Mouse (Mus musculus) ES-E14 (cell line): ENCODE measurements around the gene Cib2. TPM values are rescaled to one million over a fixed set of nuclear protein-coding genes. Genes with fewer than 3 reads are reported as not detected.
"Not testable (repeated sequence)": the region's sequence is repeated elsewhere in the genome, so short reads cannot be mapped to it uniquely, and the experiment has no call there.

Experiments
- DNase-seq: peaks from one replicate; pipeline ENCODE4 v3.0.0-alpha.2; 2013; ENCODE audit warnings: low read depth, low spot score
- H3K27ac ChIP-seq: 2 replicates; pipeline ENCODE4 v1.5.1; 2012; ENCODE audit warnings: low read depth, mild to moderate bottlenecking, low read length, moderate library complexity, mixed read lengths; ENCODE audit not compliant: poor library complexity, insufficient read depth, severe bottlenecking
- H3K36me3 ChIP-seq: 2 replicates; pipeline ENCODE4 v1.6.1; 2012; ENCODE audit warnings: mild to moderate bottlenecking, low read length, moderate library complexity, mixed read lengths; ENCODE audit not compliant: control insufficient read depth, poor library complexity, insufficient read depth, severe bottlenecking
- H3K4me1 ChIP-seq, 2 experiments: fragments of 150-350 bp in 1 of 2; sonication (generic) in 1 of 2; 2 replicates each; pipeline ENCODE4 v1.6.1; 2012; ENCODE audit warnings: low read length in 2 of 2, mild to moderate bottlenecking in 1 of 2, mixed read lengths in 1 of 2; ENCODE audit not compliant: control insufficient read depth in 2 of 2, insufficient read depth in 2 of 2, poor library complexity in 1 of 2
- H3K4me3 ChIP-seq, 2 experiments: fragments of 150-350 bp in 1 of 2; sonication (generic) in 1 of 2; 2 replicates each; pipeline ENCODE4 v1.5.1; 2012; ENCODE audit warnings: low read length in 2 of 2, low read depth in 1 of 2, mild to moderate bottlenecking in 1 of 2, mixed read lengths in 1 of 2; ENCODE audit not compliant: insufficient read depth in 1 of 2, poor library complexity in 1 of 2, severe bottlenecking in 1 of 2
- H3K9ac ChIP-seq: 2 replicates; pipeline ENCODE4 v1.6.1; 2012; ENCODE audit warnings: low read depth, mild to moderate bottlenecking, low read length, mixed read lengths; ENCODE audit not compliant: poor library complexity, insufficient read depth, severe bottlenecking
- H3K9me3 ChIP-seq: fragments of 150-350 bp; sonication (generic); 2 replicates; pipeline ENCODE4 v1.6.1; 2012; ENCODE audit warnings: low read depth, mild to moderate bottlenecking, low read length; ENCODE audit not compliant: control insufficient read depth, insufficient read depth
- CHD2 ChIP-seq: IDR thresholded peaks from 2 replicates; pipeline ENCODE4 v1.6.1; 2014; ENCODE audit warnings: mild to moderate bottlenecking, low read depth, low read length, inconsistent platforms
- HCFC1 ChIP-seq: IDR thresholded peaks from 2 replicates; pipeline ENCODE4 v1.6.1; 2012; ENCODE audit warnings: low read length, inconsistent platforms, borderline replicate concordance; ENCODE audit not compliant: insufficient read depth
- MAFK ChIP-seq: IDR thresholded peaks from 2 replicates; pipeline ENCODE4 v1.6.1; 2014; ENCODE audit warnings: mild to moderate bottlenecking, low read depth, low read length, inconsistent platforms; ENCODE audit not compliant: insufficient read depth
- ZC3H11A ChIP-seq: IDR thresholded peaks from 2 replicates; pipeline ENCODE4 v1.6.1; 2012; ENCODE audit warnings: low read depth, mild to moderate bottlenecking, inconsistent platforms, low read length, borderline replicate concordance
- ZNF384 ChIP-seq: IDR thresholded peaks from 2 replicates; pipeline ENCODE4 v1.6.1; 2012; ENCODE audit warnings: low read depth, low read length, inconsistent platforms
- in situ Hi-C, 2 experiments: fragments of 600-800 bp; cut with MboI; formaldehyde crosslinking; loops; one replicate each; pipeline ENCODE4 v1.15.1; 2025; ENCODE audit warnings: low sequenced_read_pairs in 2 of 2, inconsistent platforms in 1 of 2; ENCODE audit not compliant: unreplicated experiment in 2 of 2
- total RNA-seq: library from RNA; depleted of rRNA; stranded (reverse); fragments of 300-350 nt; gene quantifications from 2 replicates; pipeline ENCODE4 v1.2.3, GENCODE M21; 2012

Cib2 gene
- total RNA-seq, 1 experiment = 1.4 TPM

DNA sequence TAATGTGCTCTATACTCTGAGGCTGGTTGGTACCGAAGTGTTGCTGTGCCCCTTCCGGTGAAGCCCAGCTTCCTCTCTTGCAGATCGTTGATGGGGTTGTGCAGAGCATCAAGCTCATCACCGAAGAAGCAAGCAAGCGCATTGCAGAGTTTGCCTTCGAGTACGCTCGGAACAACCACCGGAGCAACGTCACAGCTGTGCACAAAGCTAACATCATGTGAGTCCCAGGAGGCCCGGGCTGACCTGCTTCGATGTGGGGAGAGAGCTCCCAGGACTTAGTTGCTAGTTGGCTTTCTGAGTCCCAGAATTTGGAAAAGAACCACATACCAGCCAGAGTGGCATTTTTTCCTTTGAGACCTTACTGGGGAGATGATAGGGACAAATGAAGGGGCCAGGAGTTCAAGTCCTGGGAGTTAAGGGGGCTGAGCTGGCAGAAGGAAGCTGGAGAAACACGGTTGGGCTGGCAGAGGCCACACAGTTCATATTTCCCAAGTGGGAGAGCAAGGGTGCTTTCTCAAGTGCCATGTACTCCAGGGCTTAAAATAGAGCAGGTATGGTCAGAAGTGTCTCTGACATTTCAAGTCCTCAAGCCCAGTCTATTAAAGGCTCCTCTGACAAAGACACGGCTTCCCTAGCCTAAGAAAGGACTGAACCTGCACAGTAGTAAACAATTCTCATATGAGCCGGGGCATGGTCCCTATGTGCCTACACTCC is 36.9 kb upstream of the Cib2 start:
- DNase-seq = no peak

DNA sequence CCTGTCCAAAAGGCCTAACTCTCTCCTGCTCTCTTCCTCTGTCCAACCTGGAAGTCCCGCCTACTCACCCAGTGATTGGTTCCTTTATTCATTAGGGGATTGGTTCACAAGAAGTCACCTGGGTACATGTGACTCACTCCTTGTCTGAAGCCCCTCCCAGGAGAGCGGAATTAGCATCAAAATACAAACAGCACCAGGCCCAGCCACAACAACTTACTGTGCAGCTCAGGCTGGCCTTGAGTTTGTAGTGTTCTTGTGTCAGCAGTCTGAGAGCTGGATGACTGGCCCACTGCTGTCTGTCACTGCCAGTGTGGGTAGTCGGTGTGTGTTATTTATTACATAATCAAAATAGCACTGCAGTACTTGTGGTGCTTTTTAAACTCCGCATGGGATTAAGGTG is 33.6 kb upstream of the Cib2 start:
- peaks cover 42% of the 10 kb centered on the region for H3K36me3 ChIP-seq

More for the DNA sequence above, 36.9 kb upstream of the Cib2 start:
- in situ Hi-C loops = no loop called here
- H3K4me3 ChIP-seq = no peak overlapping the region
- TF ChIP-seq MAFK = no peak
- no peak for TF ChIP-seq ZC3H11A
- TF ChIP-seq ZNF384 = no peak
- TF ChIP-seq HCFC1 = no peak
- TF ChIP-seq CHD2 = no peak
- H3K4me1 ChIP-seq = peaks cover 3 to 4% of the 10 kb centered on the region in 2 experiments; a peak in 2 of 4 replicates
- H3K9ac ChIP-seq = no peak overlapping the region
- H3K9me3 ChIP-seq = no peaks in the 10 kb centered on the region
- H3K27ac ChIP-seq = no peak overlapping the region
- peaks cover 61% of the 10 kb centered on the region for H3K36me3 ChIP-seq

DNA sequence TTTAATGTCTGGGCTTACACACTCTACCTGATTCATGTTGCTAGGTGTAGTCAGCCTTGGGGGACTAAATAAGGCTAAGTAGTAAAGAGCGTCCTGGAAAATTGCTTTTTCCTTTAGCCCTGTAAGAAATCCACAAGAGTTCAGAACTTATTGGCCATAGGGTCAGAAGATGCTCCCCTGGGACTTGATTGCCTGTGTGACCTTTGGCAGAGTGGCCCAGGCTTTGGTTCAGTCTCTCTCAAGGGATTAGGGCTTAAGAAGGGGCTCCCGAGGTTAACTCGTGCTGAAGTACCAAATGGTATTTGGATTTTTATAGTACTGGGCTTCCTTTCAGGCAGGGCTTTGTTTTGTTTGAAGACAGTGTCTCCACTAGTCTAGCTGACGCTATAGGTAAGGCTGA is 27.8 kb upstream of the Cib2 start:
- H3K9me3 ChIP-seq = no peaks in the 10 kb centered on the region
- no peak overlapping the region for H3K4me3 ChIP-seq
- H3K4me1 ChIP-seq = 0 out of 4 replicates have a peak, but pooled peaks cover 4 to 5% of the 10 kb centered on the region in 2 experiments
- TF ChIP-seq HCFC1 = no peak
- TF ChIP-seq ZNF384 = no peak
- no peak for TF ChIP-seq MAFK
- no peak for TF ChIP-seq CHD2
- no peak for TF ChIP-seq ZC3H11A
- DNase-seq = no peak
- no peak overlapping the region for H3K9ac ChIP-seq
- in situ Hi-C loops = no loop called here
- H3K27ac ChIP-seq = no peak overlapping the region
- peaks cover 11% of the 10 kb centered on the region; the same call in 1 of the 2 replicates for H3K36me3 ChIP-seq

More for the DNA sequence above, 33.6 kb upstream of the Cib2 start:
- Histone ChIP-seq H3K4me3 (peak overlapping the region in 1 of 2 experiments; percentile 62; a peak in 2 of 4 replicates), H3K27ac (peak overlapping the region; percentile 51; the same call in 1 of the 2 replicates)
- H3K9me3 ChIP-seq, in situ Hi-C loops, H3K4me1 ChIP-seq, H3K9ac ChIP-seq: not testable (repeated sequence)
- peak; percentile 59 for DNase-seq

DNA sequence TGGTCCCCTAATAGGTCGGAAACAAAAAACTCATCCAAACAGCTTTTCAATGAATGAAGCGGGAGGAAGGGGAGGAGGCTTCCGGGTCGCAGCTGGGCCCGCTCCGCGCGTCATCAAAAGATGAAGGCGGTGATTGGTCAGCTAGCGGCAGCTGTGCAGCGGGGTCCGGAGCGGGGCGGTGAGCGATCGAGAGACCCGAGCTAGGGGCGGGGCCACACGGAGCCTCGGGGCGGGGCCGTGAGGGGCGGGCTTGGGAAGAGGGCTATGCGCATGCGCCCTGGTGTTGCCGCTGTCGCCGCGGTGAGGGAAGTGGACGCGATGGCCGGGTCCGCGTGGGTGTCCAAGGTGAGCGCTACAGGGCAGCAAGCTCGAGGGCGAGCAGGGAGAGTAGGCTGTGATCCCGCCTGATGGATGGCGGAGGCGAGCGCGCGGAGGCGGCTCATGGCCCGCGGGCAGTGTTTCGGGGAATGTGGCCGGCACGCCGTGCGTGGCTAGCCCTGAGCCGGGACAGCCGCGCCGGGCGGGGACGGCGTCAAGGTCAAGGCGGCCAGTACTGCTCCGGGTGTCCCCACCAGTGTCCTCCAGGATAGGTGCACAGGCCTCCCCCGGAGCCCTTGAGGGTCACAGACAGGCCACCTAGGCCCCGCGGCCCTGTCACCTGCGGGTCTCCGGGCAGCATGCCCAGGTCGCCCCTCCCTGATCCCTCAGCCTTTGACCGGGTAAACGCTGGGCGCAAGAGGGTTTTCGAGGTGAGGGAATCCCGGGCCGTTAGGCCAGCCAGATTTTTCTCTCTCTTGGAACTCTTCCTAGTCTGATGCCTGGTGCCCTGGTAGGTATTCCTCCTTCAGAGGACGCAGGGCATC is 26.4 kb upstream of the Cib2 start, which contains the start of gene Idh3a:
Idh3a (plus strand) TSS at position 136 of the 863 bp plus-strand sequence.
- H3K9me3 ChIP-seq = no peaks in the 10 kb centered on the region
- TF ChIP-seq CHD2 = no peak
- TF ChIP-seq ZC3H11A = no peak
- TF ChIP-seq ZNF384 = no peak
- TF ChIP-seq MAFK = no peak
- no peak for TF ChIP-seq HCFC1
- DNase-seq = peak; percentile 91
- peaks cover 8% of the 10 kb centered on the region; the same call in 1 of the 2 replicates for H3K36me3 ChIP-seq
- peak within 1 kb of the TSS; percentile 88 for H3K9ac ChIP-seq
- H3K4me1 ChIP-seq = 0 out of 4 replicates have a peak, but pooled peaks cover 4 to 5% of the 10 kb centered on the region in 2 experiments
- H3K4me3 ChIP-seq = peak within 1 kb of the TSS; percentile 94 to 96
- in situ Hi-C loops = no loop called here
- no peak within 1 kb of the TSS; the same call in 1 of the 2 replicates for H3K27ac ChIP-seq
